Mouse (Mus musculus): ENCODE data around the gene Card19.

DNA sequence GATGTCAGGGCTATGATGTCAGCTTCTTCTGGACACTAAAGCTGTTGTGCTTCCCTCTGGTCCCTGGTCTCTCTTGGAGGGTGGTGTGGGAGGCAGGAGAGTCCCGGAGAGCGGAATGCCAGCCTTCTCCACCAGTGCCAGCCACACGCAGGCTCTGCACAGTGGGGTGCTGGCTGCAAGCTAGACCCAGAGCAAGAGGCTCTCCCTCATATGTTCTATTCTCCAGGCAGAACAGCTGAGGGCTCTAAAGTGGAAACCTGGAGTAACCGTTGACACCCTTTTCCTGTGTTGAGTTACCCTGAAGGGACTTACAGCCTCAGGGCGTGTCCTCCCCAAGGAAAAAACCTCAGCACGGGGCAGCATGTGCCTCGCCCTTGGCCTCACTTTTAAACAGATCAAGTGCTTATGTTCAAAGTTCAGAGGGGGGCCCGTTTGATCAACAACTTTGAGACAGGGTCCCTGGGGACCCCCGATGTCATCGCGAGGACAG, 29.0 kb downstream of the Card19 start:
- no peak for TF ChIP-seq POLR2A (IDR thresholded peaks at IDR 0.05; ENCODE audit: low read depth, low read length)
- no peak for TF ChIP-seq CTCF (IDR thresholded peaks at IDR 0.05; ENCODE audit: extremely low read depth, insufficient read depth, insufficient read length, insufficient replicate concordance)
